In the genomic region with DNA sequence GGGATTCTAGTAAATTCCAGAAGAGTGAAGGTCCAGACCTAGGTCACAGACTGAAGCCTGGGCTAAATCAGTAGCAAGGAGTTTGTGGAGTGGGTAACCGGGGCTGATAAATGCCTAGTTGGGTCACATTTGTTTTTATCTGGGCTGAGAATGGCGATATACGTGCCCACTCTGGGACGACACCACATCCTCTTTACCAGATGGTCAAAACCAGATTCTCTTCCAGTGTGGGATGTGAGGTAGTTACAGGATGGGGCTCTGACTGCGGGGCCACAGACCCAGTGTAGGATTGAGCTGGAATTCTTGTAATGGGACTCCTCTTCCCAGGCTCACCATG, we compare ENCODE assay signal across 10 mouse cellular contexts. TPM values are rescaled to one million over a fixed set of nuclear protein-coding genes. Genes with fewer than 3 reads are reported as not detected.
DNase-seq lines count a peak whose midpoint lies in the region; ATAC-seq lines count a peak whose summit lies in the region.
"Had no signal": no experiment of that assay in that cellular context is flagged by ENCODE, and none has a peak within 500 bp of the region (broad histone marks: within the 10 kb centered on the region; RNA-seq: fewer than 3 reads in every experiment).

No protein-coding gene starts in this region.

- H3K4me2 ChIP-seq in kidney, embryonic 16.5 days (replicated peaks; ENCODE audit: low read depth, low read length), result peak overlapping the region; percentile 50
- peak overlapping the region; percentile 42 for H3K4me2 ChIP-seq in embryonic facial prominence, embryonic 14.5 days (ENCODE audit: low read depth, low read length)

- H3K36me3 ChIP-seq in kidney, embryonic 16.5 days (ENCODE audit: insufficient read depth, low read length), result no peaks in the 10 kb centered on the region
- H3K36me3 ChIP-seq in embryonic facial prominence, embryonic 14.5 days (ENCODE audit: control insufficient read depth, insufficient read depth, low read length), result no peaks in the 10 kb centered on the region

- peak overlapping the region; percentile 56 for H3K9ac ChIP-seq in kidney, embryonic 16.5 days (replicated peaks; ENCODE audit: low read length)
- H3K9ac ChIP-seq in embryonic facial prominence, embryonic 14.5 days (ENCODE audit: low read depth, low read length), result peak overlapping the region; percentile 56

- peak overlapping the region; percentile 96 for H3K27ac ChIP-seq in kidney, embryonic 16.5 days (ENCODE audit: low read length)
- H3K27ac ChIP-seq in embryonic facial prominence, embryonic 14.5 days (replicated peaks; ENCODE audit: low read depth, low read length), result peak overlapping the region; percentile 76

- H3K27me3 ChIP-seq in kidney, embryonic 16.5 days (ENCODE audit: insufficient read depth, low read length), result no peaks in the 10 kb centered on the region
- H3K27me3 ChIP-seq in embryonic facial prominence, embryonic 14.5 days (replicated peaks; ENCODE audit: control insufficient read depth, insufficient read depth, low read length), result no peaks in the 10 kb centered on the region

- 0 out of 2 replicates have a peak, but pooled peaks cover 2% of the 10 kb centered on the region for H3K9me3 ChIP-seq in kidney, embryonic 16.5 days (ENCODE audit: low read length)
- H3K9me3 ChIP-seq in embryonic facial prominence, embryonic 14.5 days (ENCODE audit: control insufficient read depth, low read length), result no peaks in the 10 kb centered on the region

- peak overlapping the region; percentile 27 for H3K4me3 ChIP-seq in kidney, embryonic 16.5 days (ENCODE audit: low read length)
- H3K4me3 ChIP-seq in embryonic facial prominence, embryonic 14.5 days (ENCODE audit: low read depth, low read length), result no peak overlapping the region

- DNase-seq in frontal cortex, postnatal 10 days (ENCODE audit: low spot score in 2 of 2), result no peak
- DNase-seq in kidney, postnatal 14 days, result no peak
- DNase-seq in embryonic facial prominence, embryonic 14.5 days (ENCODE audit: low spot score), result no peak
- no peak for DNase-seq in cerebellum, adult 18-20 months
- no peak for DNase-seq in c-Kit-positive CD71-positive TER-119-positive erythroid progenitor cells, embryonic 14.5 days (ENCODE audit: low spot score)
- DNase-seq: adrenal gland, postnatal 36 days had no signal

- peak; percentile 38; the same call in 1 of the 2 replicates for ATAC-seq in frontal cortex, adult (ENCODE audit: low TSS enrichment)
- ATAC-seq in kidney, embryonic 16.5 days (ENCODE audit: low FRiP score, low TSS enrichment), result no peak
- ATAC-seq in embryonic facial prominence, embryonic 14.5 days (ENCODE audit: low read depth), result no peak; the same call in 1 of the 2 replicates
- peak; percentile 39 for ATAC-seq in megakaryocyte progenitor cell, adult 5-6 weeks (replicated peaks; ENCODE audit: poor library complexity)

- 60% methylated on average over 5 of the region's 5 CpGs for WGBS in kidney, embryonic 16.5 days
- WGBS in embryonic facial prominence, embryonic 14.5 days, result 51% methylated on average over 5 of the region's 5 CpGs

- peaks cover 29% of the 10 kb centered on the region for H3K4me1 ChIP-seq in kidney, embryonic 16.5 days (ENCODE audit: insufficient read depth, low read length)
- H3K4me1 ChIP-seq in embryonic facial prominence, embryonic 14.5 days (ENCODE audit: control insufficient read depth, insufficient read depth, low read length), result peaks cover 6% of the 10 kb centered on the region; the same call in 1 of the 2 replicates

RNA-seq across cellular contexts. Expression of a gene that starts 0.4 kb away (rescaled TPM):
- 0.16 and 0.23 TPM in 2 replicates for polyA plus RNA-seq in kidney, embryonic 16.5 days (2015; fragmentation: Nextera tagmentation; extraction: Ambion mirVana)
- 4.2 and 5.3 TPM in 2 replicates for polyA plus RNA-seq in embryonic facial prominence, embryonic 14.5 days (2014; fragmentation: Nextera tagmentation; extraction: Ambion mirVana)
- total RNA-seq in megakaryocyte progenitor cell, adult 5-6 weeks (2015), result not detected in 2 replicates
- not detected in 2 replicates for total RNA-seq in megakaryocyte progenitor cell, adult 5-6 weeks (2017)
- total RNA-seq: megakaryocyte, adult 5-6 weeks had no signal

RNA-seq across cellular contexts. Expression of a gene that starts 10.5 kb away (rescaled TPM):
- 60.1 and 61.8 TPM in 2 replicates for polyA plus RNA-seq in kidney, embryonic 16.5 days (2015; fragmentation: Nextera tagmentation; extraction: Ambion mirVana)
- 78.6 and 81.1 TPM in 2 replicates for polyA plus RNA-seq in embryonic facial prominence, embryonic 14.5 days (2014; fragmentation: Nextera tagmentation; extraction: Ambion mirVana)
- total RNA-seq in megakaryocyte progenitor cell, adult 5-6 weeks (2015), result 142 and 147 TPM in 2 replicates
- total RNA-seq in megakaryocyte progenitor cell, adult 5-6 weeks (2017), result 20.8 and 26.9 TPM in 2 replicates

RNA-seq across cellular contexts. Expression of a gene that starts 36.9 kb away (rescaled TPM):
- polyA plus RNA-seq in kidney, embryonic 16.5 days (2015; fragmentation: Nextera tagmentation; extraction: Ambion mirVana), result 359 and 373 TPM in 2 replicates
- 46.3 and 58.2 TPM in 2 replicates for polyA plus RNA-seq in embryonic facial prominence, embryonic 14.5 days (2014; fragmentation: Nextera tagmentation; extraction: Ambion mirVana)
- 180 and 190 TPM in 2 replicates for total RNA-seq in megakaryocyte progenitor cell, adult 5-6 weeks (2015)
- 27.2 and 49.5 TPM in 2 replicates for total RNA-seq in megakaryocyte progenitor cell, adult 5-6 weeks (2017)

RNA-seq across cellular contexts. Expression of a gene that starts 57.6 kb away (rescaled TPM):
- polyA plus RNA-seq in kidney, embryonic 16.5 days (2015; fragmentation: Nextera tagmentation; extraction: Ambion mirVana), result 15.2 TPM in 2 replicates
- polyA plus RNA-seq in embryonic facial prominence, embryonic 14.5 days (2014; fragmentation: Nextera tagmentation; extraction: Ambion mirVana), result 10.6 and 11.1 TPM in 2 replicates
- 1.5 and 2.3 TPM in 2 replicates for total RNA-seq in megakaryocyte progenitor cell, adult 5-6 weeks (2015)
- 0.75 and 7.2 TPM in 2 replicates for total RNA-seq in megakaryocyte progenitor cell, adult 5-6 weeks (2017)

RNA-seq across cellular contexts. Expression of a gene that starts 58.3 kb away (rescaled TPM):
- 0.80 and 1.0 TPM in 2 replicates for polyA plus RNA-seq in kidney, embryonic 16.5 days (2015; fragmentation: Nextera tagmentation; extraction: Ambion mirVana)
- 1.0 and 1.4 TPM in 2 replicates for polyA plus RNA-seq in embryonic facial prominence, embryonic 14.5 days (2014; fragmentation: Nextera tagmentation; extraction: Ambion mirVana)
- 23.6 and 24.3 TPM in 2 replicates for total RNA-seq in megakaryocyte progenitor cell, adult 5-6 weeks (2015)
- total RNA-seq in megakaryocyte progenitor cell, adult 5-6 weeks (2017), result 28.0 and 34.9 TPM in 2 replicates

Comparison
In these comparisons a context has a peak if more than half of its experiments do, and no peak if none do; other contexts are left out.
1. ATAC-seq: peak in frontal cortex, adult (single experiment) and megakaryocyte progenitor cell, adult 5-6 weeks (single experiment); none in kidney, embryonic 16.5 days (single experiment) and embryonic facial prominence, embryonic 14.5 days (single experiment).